Mouse (Mus musculus) left cerebral cortex, postnatal 25 days (tissue): Measurements from ENCODE around the gene Amer1. TPM values are rescaled to one million over a fixed set of nuclear protein-coding genes. Genes with fewer than 3 reads are reported as not detected.

Source experiments
- DNase-seq, 2 experiments: peaks; one replicate each; pipeline ENCODE4 v3.0.0; 2022; ENCODE audit warnings: low spot score in 2 of 2, mixed read lengths in 1 of 2
- intact Hi-C: fragments of 180-260 bp; cut with DNase I; formaldehyde crosslinking; loops from one replicate; pipeline ENCODE4 v1.15.1; 2025
- total RNA-seq, 2 experiments: library from RNA; stranded (reverse); gene quantifications; 2 replicates each; pipeline ENCODE4 v1.2.3; 2021

Gene Amer1
- total RNA-seq, result 1 to 10 TPM; 5.3 to 6.1 TPM

- intact Hi-C loops, result loop anchor here (5.0 to 10.0 kb wide), 2 partner anchors 213 to 510 kb away; partner anchors contain the start of genes Las1l and Zc4h2
These were observed at the start of gene Amer1 for GRCm38 (mm10) chrX:95444776-95445111. Gene Amer1, minus strand, starts transcription at chrX:95444872.

DNA sequence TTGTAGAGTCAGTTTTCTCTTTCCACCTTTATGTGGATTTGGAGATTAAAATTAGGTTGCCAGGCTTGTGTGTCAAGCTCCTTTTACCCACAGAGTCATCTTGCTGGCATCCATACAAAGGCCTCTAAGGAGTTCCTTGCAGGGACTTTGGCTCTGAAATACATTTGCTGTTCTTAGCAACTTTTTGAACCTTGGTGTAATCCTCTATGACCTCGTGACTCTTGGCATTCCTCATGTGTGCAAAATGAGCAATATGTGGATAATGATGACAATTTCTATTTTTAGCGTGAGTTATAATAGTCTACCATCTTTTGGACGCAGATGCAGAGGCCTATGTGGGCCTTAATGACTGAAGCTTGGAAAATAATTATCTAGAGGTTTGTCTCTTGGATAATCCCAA lies 12.5 kb upstream of the Amer1 start:
- DNase-seq, result no peak
- intact Hi-C loops, result no loop called here

More at GRCm38 (mm10) chrX:95444776-95445111, at the start of gene Amer1:
- peak; percentile 85 to 94 for DNase-seq

DNA sequence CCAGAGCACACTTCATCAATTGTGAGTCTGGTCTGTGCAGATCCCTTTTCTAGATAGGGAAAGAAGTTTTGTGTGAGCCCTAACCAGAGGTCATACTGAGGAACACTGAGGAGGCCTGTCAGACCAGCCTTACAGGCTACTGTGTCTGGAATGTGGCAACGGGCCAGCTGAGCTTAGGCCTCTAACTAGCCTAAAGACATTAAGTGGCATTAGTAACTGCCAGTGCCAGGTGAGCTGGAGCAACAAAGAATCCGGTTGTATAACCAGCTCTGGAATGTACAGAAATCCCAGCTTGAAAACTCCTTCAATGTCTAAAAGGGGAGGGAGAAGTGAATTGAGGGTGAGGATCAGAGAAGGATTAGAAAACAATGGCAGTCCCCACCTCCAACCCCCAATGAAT lies 1.2 kb upstream of the Amer1 start:
- intact Hi-C loops, result loop anchor here (10.0 kb wide), 1 partner anchor 509 kb away; the partner anchor contains the start of gene Las1l

DNA sequence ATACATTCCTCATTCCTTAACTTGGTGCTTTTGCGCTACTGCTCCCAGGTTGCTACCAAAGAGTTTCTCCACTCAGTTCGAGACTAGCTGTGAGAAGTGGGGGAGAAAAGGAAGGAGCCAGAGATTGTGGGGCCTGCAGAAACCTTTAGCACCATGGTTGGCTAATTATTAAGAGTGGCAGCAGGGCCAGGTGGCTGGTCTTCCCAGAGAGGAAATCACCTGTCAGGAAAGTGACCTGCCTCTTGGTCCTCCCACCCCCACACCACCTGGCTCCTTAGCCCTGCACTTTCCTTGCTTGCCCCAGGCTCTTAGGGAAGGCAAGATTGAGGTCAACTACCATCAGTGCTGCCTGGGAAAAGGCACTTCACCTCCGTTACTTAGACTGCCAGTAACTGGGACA lies 469 bp upstream of the Amer1 start:
- intact Hi-C loops, result loop anchor here (10.0 kb wide), 1 partner anchor 510 kb away; the partner anchor contains the start of gene Las1l
- DNase-seq, result no peak

More for the DNA sequence above, 1.2 kb upstream of the Amer1 start:
- DNase-seq, result no peak

GRCm38 (mm10) chrX:95443898-95444775 lies 535 bp downstream of the Amer1 start:
- intact Hi-C loops, result loop anchor here (5.0 to 10.0 kb wide), 2 partner anchors 213 to 511 kb away; partner anchors contain the start of genes Las1l and Zc4h2
- DNase-seq, result peak; percentile 37

GRCm38 (mm10) chrX:95443390-95443789 lies 1.3 kb downstream of the Amer1 start:
- intact Hi-C loops, result loop anchor here (5.0 to 10.0 kb wide), 2 partner anchors 214 to 511 kb away; partner anchors contain the start of genes Las1l and Zc4h2
- no peak for DNase-seq

DNA sequence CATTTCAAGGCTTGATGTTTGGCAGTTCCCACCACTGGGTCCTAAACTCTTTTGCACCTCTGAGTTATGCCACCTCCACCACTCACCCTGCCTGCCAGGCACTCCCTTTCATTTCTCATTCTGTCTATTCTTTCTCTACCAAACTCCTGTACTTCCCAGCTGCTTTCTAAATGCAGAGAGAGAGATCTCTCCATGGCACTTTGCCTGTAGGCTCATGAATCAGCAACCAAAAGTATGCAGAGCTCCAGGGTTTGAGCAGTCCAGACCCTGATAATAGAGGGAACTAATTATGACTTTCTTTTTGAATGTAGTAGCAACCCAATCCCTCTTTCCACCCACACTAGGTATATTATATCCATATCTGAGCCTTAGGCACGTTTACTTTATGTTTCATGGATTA lies 2.4 kb downstream of the Amer1 start:
- intact Hi-C loops, result loop anchor here (5.0 to 10.0 kb wide), 2 partner anchors 215 to 513 kb away; partner anchors contain the start of genes Las1l and Zc4h2

GRCm38 (mm10) chrX:95441290-95441689 lies 3.4 kb downstream of the Amer1 start:
- intact Hi-C loops, result loop anchor here (5.0 to 10.0 kb wide), 2 partner anchors 216 to 514 kb away; partner anchors contain the start of genes Las1l and Zc4h2
- no peak for DNase-seq

More for the DNA sequence above, 2.4 kb downstream of the Amer1 start:
- peak in 1 of 2 experiments; percentile 25 for DNase-seq

DNA sequence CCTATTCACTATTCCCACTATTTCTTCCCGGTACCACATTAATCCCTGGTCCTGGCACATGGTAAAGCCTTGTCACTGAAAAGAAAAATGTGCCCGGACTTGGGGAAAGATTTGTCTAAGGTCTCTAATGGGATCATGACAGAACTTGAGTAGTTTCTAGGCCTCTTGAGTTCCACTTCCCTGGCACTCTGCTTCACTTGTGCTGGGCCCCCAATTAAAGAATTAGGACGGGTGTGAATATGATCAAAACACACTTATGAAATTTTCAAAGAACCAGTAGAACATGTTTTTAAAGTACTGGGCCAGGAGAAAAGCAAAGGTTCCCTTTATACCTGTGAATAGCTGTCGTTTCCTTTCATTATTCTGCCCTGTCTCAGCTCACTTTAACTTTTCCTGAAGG lies 6.2 kb downstream of the Amer1 start:
- intact Hi-C loops, result no loop called here
- no peak for DNase-seq

DNA sequence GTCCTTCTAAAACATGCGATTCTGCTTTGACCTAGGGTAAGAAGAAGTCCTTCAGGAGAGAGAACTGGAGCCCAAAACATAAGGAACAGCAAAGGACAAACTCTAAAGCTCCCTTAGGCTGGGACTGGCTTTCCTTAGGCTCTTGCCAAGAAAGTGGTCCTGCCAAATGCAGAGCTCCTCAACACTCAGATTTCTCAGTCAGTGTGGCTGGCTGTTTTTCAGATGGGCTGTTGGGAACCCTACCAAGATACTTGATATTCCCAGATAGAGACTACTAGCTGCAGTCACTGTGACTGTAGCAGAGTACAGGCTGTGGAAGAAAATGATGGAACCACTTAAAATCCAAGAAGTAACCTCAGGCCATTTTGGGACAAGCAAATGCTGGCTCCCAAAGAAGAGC lies 7.4 kb downstream of the Amer1 start:
- intact Hi-C loops, result no loop called here
- DNase-seq, result peak in 1 of 2 experiments; percentile 15

- DNase-seq, result no peak
- intact Hi-C loops, result no loop called here
These were observed 71.6 kb downstream of the Amer1 start for GRCm38 (mm10) chrX:95373101-95373500.

Other genes starting within 250 kb of the Amer1 start
- gene Arhgef9, start 248.0 kb downstream of the Amer1 start, total RNA-seq, result 100 to 1,000 TPM; 299 to 320 TPM
- gene Asb12, start 113.1 kb upstream of the Amer1 start, total RNA-seq, result not detected
- not detected for gene Pfn5, start 113.2 kb upstream of the Amer1 start, total RNA-seq
- gene Zc4h2, start 213.6 kb upstream of the Amer1 start, total RNA-seq, result 10 to 100 TPM; 21.4 to 22.6 TPM